Mouse (Mus musculus) G1E (cell line): ENCODE data around the gene Ugt1a7c. TPM values are rescaled to one million over a fixed set of nuclear protein-coding genes. Genes with fewer than 3 reads are reported as not detected.
A peak's percentile ranks its signal among the peaks of the same experiment; 100 is the strongest.

Experiments
- ATAC-seq: 2 replicates; pipeline ENCODE4 v1.8.0; 2016; ENCODE audit warnings: mild to moderate bottlenecking; ENCODE audit not compliant: insufficient number of reproducible peaks, poor library complexity, low FRiP score, severe bottlenecking; ENCODE audit errors: extremely low read depth
- DNase-seq: peaks from one replicate; pipeline ENCODE4 v3.0.0; 2012; ENCODE audit warnings: low spot score
- H3K27me3 ChIP-seq: 2 replicates; pipeline ENCODE4 v1.6.1; 2012; ENCODE audit warnings: mild to moderate bottlenecking, low read length, inconsistent platforms; ENCODE audit not compliant: insufficient read depth
- H3K36me3 ChIP-seq: replicated peaks from 2 replicates; pipeline ENCODE3; 2012; ENCODE audit warnings: mild to moderate bottlenecking, inconsistent platforms
- H3K4me1 ChIP-seq: 2 replicates; pipeline ENCODE4 v1.6.1; 2012; ENCODE audit warnings: low read depth, low read length, inconsistent platforms, mixed read lengths; ENCODE audit not compliant: insufficient read depth
- H3K4me3 ChIP-seq: 2 replicates; pipeline ENCODE4 v1.5.1; 2012; ENCODE audit warnings: low read depth, mild to moderate bottlenecking, inconsistent platforms, low read length, moderate library complexity, mixed read lengths
- H3K9me3 ChIP-seq: replicated peaks from 2 replicates; pipeline ENCODE4 v1.6.1; 2012; ENCODE audit warnings: inconsistent platforms
- CTCF ChIP-seq: IDR thresholded peaks from 2 replicates; pipeline ENCODE4 v1.5.1; 2012; ENCODE audit warnings: low read depth, low read length, inconsistent platforms, mixed read lengths
- GATA1 ChIP-seq: IDR thresholded peaks from 2 replicates; pipeline ENCODE4 v1.6.1; 2012; ENCODE audit warnings: borderline replicate concordance, low read length, inconsistent platforms, mixed read lengths
- GATA2 ChIP-seq: IDR thresholded peaks from 2 replicates; pipeline ENCODE4 v1.6.1; 2012; ENCODE audit warnings: low read depth, low read length, inconsistent platforms, borderline replicate concordance
- POLR2AphosphoS5 ChIP-seq: IDR thresholded peaks from 2 replicates; pipeline ENCODE4 v1.6.1; 2012; ENCODE audit warnings: low read depth, low read length, inconsistent platforms; ENCODE audit not compliant: insufficient replicate concordance
- TAL1 ChIP-seq: conservative IDR thresholded peaks from 2 replicates; pipeline ENCODE4 v1.6.1; 2012; ENCODE audit warnings: low read depth, low read length, inconsistent platforms, mixed read lengths
- polyA plus RNA-seq: library from polyadenylated mRNA; stranded (reverse); fragments of >175 nt; gene quantifications from 2 replicates; pipeline ENCODE4 v1.2.3, GENCODE M21; 2012
- total RNA-seq, 2 experiments: library from RNA; stranded (forward) in 1 of 2; stranded (reverse) in 1 of 2; fragments of 200-1000 nt in 1 of 2; fragments of >200 nt in 1 of 2; fragmentation: Nextera tagmentation in 1 of 2; gene quantifications; 2 replicates each; pipeline ENCODE4 v1.2.3; 2014 to 2017

The Ugt1a7c gene
- total and polyA plus RNA-seq, 3 experiments, result 0.18 to 4.5 (median 0.30) TPM

GRCm38 (mm10) chr1:88255466-88255857 lies 160.6 kb downstream of the Ugt1a7c start:
- peaks cover 15% of the 10 kb centered on the region for H3K36me3 ChIP-seq
- peaks cover 6% of the 10 kb centered on the region for H3K4me1 ChIP-seq
- no peak for ATAC-seq
- DNase-seq, result no peak
- H3K4me3 ChIP-seq, result no peak overlapping the region
- TF ChIP-seq GATA2 (no peak), CTCF (no peak), GATA1 (no peak), TAL1 (no peak), POLR2AphosphoS5 (no peak)
- H3K9me3 ChIP-seq, result no peaks in the 10 kb centered on the region
- peaks cover 36% of the 10 kb centered on the region for H3K27me3 ChIP-seq

GRCm38 (mm10) chr1:88255989-88256754 lies 161.3 kb downstream of the Ugt1a7c start:
- TF ChIP-seq POLR2AphosphoS5 (no peak; the same call in 1 of the 2 replicates), GATA2 (peak; percentile 6; the same call in 1 of the 2 replicates)
- ATAC-seq (no peak), DNase-seq (no peak)
- H3K9me3 ChIP-seq, result no peaks in the 10 kb centered on the region
- peaks cover 34% of the 10 kb centered on the region for H3K27me3 ChIP-seq
- H3K4me3 ChIP-seq, result no peak overlapping the region
- peaks cover 6% of the 10 kb centered on the region for H3K4me1 ChIP-seq
- H3K36me3 ChIP-seq, result peaks cover 22% of the 10 kb centered on the region

GRCm38 (mm10) chr1:88256886-88257663 lies 162.2 kb downstream of the Ugt1a7c start:
- no peak for DNase-seq
- Histone ChIP-seq H3K4me3 (no peak overlapping the region), H3K4me1 (peaks cover 10% of the 10 kb centered on the region), H3K36me3 (peaks cover 31% of the 10 kb centered on the region), H3K9me3 (no peaks in the 10 kb centered on the region), H3K27me3 (peaks cover 29% of the 10 kb centered on the region)
- TF ChIP-seq CTCF, result peak; percentile 24; the same call in 1 of the 2 replicates
- 0 out of 2 replicates have a peak, but pooled peaks have one; percentile 14 for TF ChIP-seq GATA2
- TF ChIP-seq TAL1, result no peak
- no peak for ATAC-seq

- DNase-seq, result no peak
- Histone ChIP-seq H3K4me1 (peaks cover 15% of the 10 kb centered on the region), H3K9me3 (no peaks in the 10 kb centered on the region), H3K4me3 (no peak overlapping the region), H3K27me3 (peaks cover 23% of the 10 kb centered on the region), H3K36me3 (peaks cover 37% of the 10 kb centered on the region)
- no peak for ATAC-seq
- no peak for TF ChIP-seq POLR2AphosphoS5
- no peak for TF ChIP-seq CTCF
- TF ChIP-seq GATA1, result no peak
- TF ChIP-seq GATA2, result no peak
These were observed 162.8 kb downstream of the Ugt1a7c start for GRCm38 (mm10) chr1:88257681-88258080.

GRCm38 (mm10) chr1:88258361-88258760 lies 163.5 kb downstream of the Ugt1a7c start:
- H3K27me3 ChIP-seq, result peaks cover 20% of the 10 kb centered on the region
- no peak for TF ChIP-seq TAL1
- no peak for TF ChIP-seq CTCF
- TF ChIP-seq POLR2AphosphoS5, result no peak
- TF ChIP-seq GATA2, result no peak
- TF ChIP-seq GATA1, result no peak
- no peak overlapping the region for H3K4me3 ChIP-seq
- DNase-seq, result no peak
- no peak for ATAC-seq
- peaks cover 44% of the 10 kb centered on the region for H3K36me3 ChIP-seq
- H3K4me1 ChIP-seq, result peaks cover 20% of the 10 kb centered on the region
- H3K9me3 ChIP-seq, result no peaks in the 10 kb centered on the region

GRCm38 (mm10) chr1:88258881-88259642 lies 164.2 kb downstream of the Ugt1a7c start:
- H3K27me3 ChIP-seq, result peaks cover 20% of the 10 kb centered on the region
- DNase-seq, result no peak
- no peak overlapping the region for H3K4me3 ChIP-seq
- TF ChIP-seq GATA1, result peak; percentile 33; the same call in 1 of the 2 replicates
- TF ChIP-seq CTCF, result no peak
- peak; percentile 82; the same call in 1 of the 2 replicates for TF ChIP-seq POLR2AphosphoS5
- TF ChIP-seq GATA2, result no peak
- no peak for TF ChIP-seq TAL1
- peaks cover 51% of the 10 kb centered on the region for H3K36me3 ChIP-seq
- H3K4me1 ChIP-seq, result peaks cover 21% of the 10 kb centered on the region
- ATAC-seq, result no peak
- H3K9me3 ChIP-seq, result no peaks in the 10 kb centered on the region
